Mouse (Mus musculus) intestine, postnatal 0 days (tissue): Measurements from ENCODE around the gene Sorbs2. TPM values are rescaled to one million over a fixed set of nuclear protein-coding genes. Genes with fewer than 3 reads are reported as not detected.
A peak's percentile ranks its signal among the peaks of the same experiment; 100 is the strongest.

Experiments
- ATAC-seq: fragments of 200-750 bp; cut with Nextera tagmentation; 2 replicates; pipeline ENCODE4 v1.8.0; 2017; ENCODE audit warnings: mild to moderate bottlenecking, moderate TSS enrichment, moderate library complexity
- H3K27ac ChIP-seq: fragments of 300-500 bp; sonication (generic); 2 replicates; pipeline ENCODE4 v1.5.1; 2014; ENCODE audit warnings: mild to moderate bottlenecking, low read depth, low read length, moderate library complexity
- H3K27me3 ChIP-seq: fragments of 300-500 bp; sonication (generic); replicated peaks from 2 replicates; pipeline ENCODE4 v1.6.1; 2014; ENCODE audit warnings: low read length, mixed read lengths; ENCODE audit not compliant: control insufficient read depth, insufficient read depth
- H3K36me3 ChIP-seq: fragments of 300-500 bp; sonication (generic); 2 replicates; pipeline ENCODE4 v1.6.1; 2014; ENCODE audit warnings: mild to moderate bottlenecking, moderate library complexity; ENCODE audit not compliant: control insufficient read depth, insufficient read depth
- H3K4me1 ChIP-seq: fragments of 300-500 bp; sonication (generic); replicated peaks from 2 replicates; pipeline ENCODE4 v1.6.1; 2014; ENCODE audit warnings: antibody characterized with exemption, low read length, mixed read lengths; ENCODE audit not compliant: control insufficient read depth, insufficient read depth
- H3K4me2 ChIP-seq: fragments of 300-500 bp; sonication (generic); replicated peaks from 2 replicates; pipeline ENCODE4 v1.6.1; 2014; ENCODE audit warnings: low read depth, mild to moderate bottlenecking, moderate library complexity
- H3K4me3 ChIP-seq: fragments of 300-500 bp; sonication (generic); 2 replicates; pipeline ENCODE4 v1.5.1; 2014; ENCODE audit warnings: low read depth, low read length
- H3K9ac ChIP-seq: fragments of 300-500 bp; sonication (generic); 2 replicates; pipeline ENCODE4 v1.6.1; 2014; ENCODE audit warnings: mild to moderate bottlenecking, low read depth, low read length
- H3K9me3 ChIP-seq: fragments of 300-500 bp; sonication (generic); 2 replicates; pipeline ENCODE4 v1.6.1; 2016; ENCODE audit warnings: mixed run types; ENCODE audit not compliant: control insufficient read depth
- CTCF ChIP-seq: sonication (generic); IDR thresholded peaks from 2 replicates; pipeline ENCODE4 v1.5.1; 2016; ENCODE audit warnings: low read depth, mild to moderate bottlenecking, control low read depth, antibody characterized with exemption, moderate library complexity
- WGBS: fragments of 180-500 bp; shearing (Covaris S2); extraction: QIAGEN DNeasy Blood & Tissue Kit; methylation state at CpG from one replicate; pipeline ENCODE4 v1.1.7; 2014; 5-methylcytosine and 5-hydroxymethylcytosine counted together
- polyA plus RNA-seq: library from polyadenylated mRNA; unstranded; fragments of >200 nt; fragmentation: Nextera tagmentation; extraction: Ambion mirVana; gene quantifications from 2 replicates; pipeline ENCODE4 v1.2.1, GENCODE M21; 2015

The Sorbs2 gene
- polyA plus RNA-seq, 1 experiment from 2014 or later: 16.0 TPM

DNA sequence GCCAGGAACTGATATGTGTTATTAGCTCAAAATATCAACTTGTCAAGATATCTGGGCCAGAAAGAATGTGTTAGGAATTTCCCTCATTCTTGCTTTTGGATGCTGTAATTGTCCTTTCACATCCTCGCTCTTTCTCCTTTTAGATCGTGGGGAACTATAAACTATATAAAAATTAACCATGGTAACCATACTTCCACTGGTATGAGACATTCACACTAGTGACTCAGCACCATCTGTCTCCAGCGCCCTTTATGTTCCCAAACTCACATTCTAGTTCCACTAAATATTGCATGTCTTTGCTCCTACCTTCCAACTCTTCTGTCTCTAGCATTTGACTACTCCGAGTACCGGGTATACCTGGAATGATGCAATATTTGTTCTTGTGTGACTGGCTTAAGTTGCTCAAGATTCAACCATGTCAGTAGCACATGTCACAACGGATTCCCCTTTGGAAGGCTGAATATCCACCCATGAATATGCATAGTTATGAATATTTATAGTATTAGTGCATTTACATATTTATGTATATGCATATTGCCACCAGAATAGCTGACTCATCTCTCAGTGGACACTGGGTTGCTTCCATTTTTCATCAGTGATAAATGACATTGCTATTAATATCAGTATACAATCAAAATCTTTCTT, 51.7 kb downstream of the Sorbs2 start:
- Histone ChIP-seq H3K4me1 (no peaks in the 10 kb centered on the region), H3K36me3 (no peaks in the 10 kb centered on the region), H3K4me3 (no peak overlapping the region), H3K27ac (no peak overlapping the region), H3K27me3 (no peaks in the 10 kb centered on the region), H3K4me2 (no peak overlapping the region), H3K9me3 (no peaks in the 10 kb centered on the region), H3K9ac (no peak overlapping the region)
- no peak for TF ChIP-seq CTCF
- WGBS: 86% methylated on average over 6 of the region's 6 CpGs
- ATAC-seq: no peak

DNA sequence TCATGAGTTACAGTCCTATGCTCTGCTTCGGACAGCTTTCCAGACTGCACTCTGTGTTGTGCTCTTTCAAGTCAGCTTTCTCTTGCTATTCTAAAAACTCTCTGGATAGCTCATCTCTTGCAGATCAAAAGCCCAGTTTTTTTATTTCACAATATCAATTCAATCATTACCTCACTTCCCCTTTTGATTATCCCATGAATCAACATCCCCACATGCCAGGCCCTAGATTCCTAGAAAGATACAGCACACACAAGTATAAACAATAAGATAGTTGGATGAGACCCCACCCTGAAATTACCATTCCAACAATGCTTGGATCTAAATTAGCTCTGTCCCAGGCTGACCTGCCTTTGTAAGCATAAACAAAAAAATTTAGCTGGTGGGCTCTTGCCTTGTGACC, 57.6 kb downstream of the Sorbs2 start:
- Histone ChIP-seq H3K4me3 (no peak overlapping the region), H3K9ac (no peak overlapping the region), H3K27ac (no peak overlapping the region), H3K4me2 (no peak overlapping the region), H3K27me3 (no peaks in the 10 kb centered on the region), H3K36me3 (no peaks in the 10 kb centered on the region), H3K4me1 (no peaks in the 10 kb centered on the region), H3K9me3 (no peaks in the 10 kb centered on the region)
- no peak for TF ChIP-seq CTCF
- no peak for ATAC-seq
- WGBS: 93% methylated on average over 1 of the region's 1 CpGs

DNA sequence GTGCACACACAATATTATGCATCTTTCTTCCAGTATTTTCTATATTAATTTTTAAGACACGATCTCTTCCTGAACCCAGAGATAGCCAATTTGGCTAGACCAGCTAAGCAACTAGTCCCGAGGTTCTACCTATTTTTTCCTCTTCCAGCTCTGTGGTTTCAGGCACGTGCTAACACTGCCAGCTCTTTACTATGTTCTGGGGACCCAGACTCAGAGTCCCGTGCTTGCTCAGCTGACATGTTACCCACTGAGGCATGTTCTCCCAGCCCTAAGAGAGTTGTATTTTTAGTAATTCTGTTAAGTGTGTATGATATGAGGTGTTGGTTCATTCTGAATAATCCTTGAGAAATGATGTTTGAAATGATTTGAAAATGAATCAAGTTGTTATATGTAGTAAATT, 62.5 kb downstream of the Sorbs2 start:
- no peak for TF ChIP-seq CTCF
- Histone ChIP-seq H3K9me3 (no peaks in the 10 kb centered on the region), H3K27ac (no peak overlapping the region), H3K9ac (no peak overlapping the region), H3K27me3 (no peaks in the 10 kb centered on the region), H3K4me3 (no peak overlapping the region), H3K36me3 (no peaks in the 10 kb centered on the region), H3K4me1 (no peaks in the 10 kb centered on the region), H3K4me2 (no peak overlapping the region)
- 90% methylated on average over 4 of the region's 4 CpGs for WGBS
- no peak for ATAC-seq

DNA sequence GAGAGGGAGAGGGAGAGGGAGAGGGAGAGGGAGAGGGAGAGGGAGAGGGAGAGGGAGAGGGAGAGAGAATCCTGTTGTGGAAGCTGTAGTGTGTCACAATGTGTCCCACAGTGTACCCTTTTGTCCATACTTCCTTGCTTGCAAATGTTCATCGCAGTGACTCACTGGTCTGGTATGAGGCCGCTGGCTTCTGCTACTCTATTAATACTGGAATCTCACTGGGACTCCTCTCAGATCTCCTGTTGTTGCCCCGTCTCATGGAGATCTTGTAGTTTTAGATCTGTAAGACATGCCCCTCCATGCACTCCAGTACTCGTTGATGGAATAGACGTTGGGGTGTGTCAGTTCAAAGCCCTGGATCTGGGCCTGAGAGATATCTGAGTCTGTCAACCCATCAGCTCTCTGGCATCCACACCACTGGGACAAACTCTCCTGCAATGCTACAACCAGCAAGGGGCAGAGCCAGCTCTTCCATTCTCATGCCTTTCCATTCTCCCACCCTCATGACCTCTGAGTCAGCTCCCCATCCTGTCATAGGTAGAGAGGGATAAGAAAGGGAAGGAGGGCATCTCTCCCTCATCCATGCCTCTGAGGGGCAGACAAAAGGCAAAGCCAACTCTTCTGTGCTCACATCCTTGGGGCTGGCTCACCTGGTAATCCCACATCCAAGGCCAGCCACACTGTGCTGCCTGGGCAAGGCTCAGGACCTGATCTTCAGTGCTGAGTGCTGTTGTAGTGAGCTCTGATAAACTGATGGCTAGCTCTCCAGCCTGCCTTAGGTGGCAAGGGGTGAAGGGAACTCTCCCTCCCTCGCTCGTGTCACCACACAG, 72.3 kb downstream of the Sorbs2 start:
- 76% methylated on average over 7 of the region's 7 CpGs for WGBS
- H3K27ac ChIP-seq: no peak overlapping the region
- ATAC-seq: no peak
- no peaks in the 10 kb centered on the region for H3K9me3 ChIP-seq
- TF ChIP-seq CTCF: no peak
- no peaks in the 10 kb centered on the region for H3K27me3 ChIP-seq
- H3K4me3 ChIP-seq: no peak overlapping the region
- H3K36me3 ChIP-seq: no peaks in the 10 kb centered on the region
- no peak overlapping the region for H3K9ac ChIP-seq
- H3K4me2 ChIP-seq: no peak overlapping the region
- H3K4me1 ChIP-seq: no peaks in the 10 kb centered on the region

DNA sequence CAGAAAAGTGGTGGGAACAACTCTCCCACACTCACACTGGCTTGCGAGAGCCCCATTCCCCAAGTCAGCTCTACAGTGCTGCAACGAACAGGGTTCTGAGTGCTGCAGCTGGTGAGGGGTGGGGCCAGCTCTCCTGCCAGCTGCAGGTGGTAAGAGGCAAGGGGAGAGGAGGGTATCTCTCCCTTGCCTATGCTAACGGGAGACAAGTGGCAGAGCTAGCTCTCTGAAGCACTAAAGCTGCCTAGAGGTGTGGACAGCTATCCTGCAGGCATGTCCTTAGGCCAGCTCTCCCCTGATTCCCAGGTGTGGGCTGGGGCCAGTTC, 72.9 kb downstream of the Sorbs2 start:
- Histone ChIP-seq H3K27ac (no peak overlapping the region), H3K9me3 (no peaks in the 10 kb centered on the region), H3K36me3 (no peaks in the 10 kb centered on the region), H3K4me1 (no peaks in the 10 kb centered on the region; the same call in 1 of the 2 replicates), H3K9ac (no peak overlapping the region), H3K27me3 (no peaks in the 10 kb centered on the region), H3K4me2 (no peak overlapping the region), H3K4me3 (no peak overlapping the region)
- no peak for ATAC-seq
- WGBS: 64% methylated on average over 3 of the region's 3 CpGs
- no peak for TF ChIP-seq CTCF

DNA sequence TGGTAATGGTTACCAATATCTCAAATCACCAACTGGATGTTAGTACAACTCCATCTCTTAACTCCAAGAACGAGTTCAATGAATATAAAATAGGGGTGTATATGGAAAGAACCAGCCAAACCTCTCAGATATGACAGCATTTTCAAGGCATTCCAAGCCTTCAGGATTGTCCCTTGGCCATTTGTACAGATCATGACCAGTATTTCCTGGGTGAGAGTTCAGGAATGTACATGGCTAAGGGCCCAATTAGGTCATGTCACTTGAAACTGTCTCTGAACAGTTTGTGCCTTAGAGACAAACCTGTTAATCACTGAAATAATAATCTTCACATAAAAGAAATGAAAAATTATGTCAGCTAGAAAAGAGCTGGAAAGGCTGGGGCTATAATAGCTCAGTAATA, 76.3 kb downstream of the Sorbs2 start:
- H3K36me3 ChIP-seq: no peaks in the 10 kb centered on the region
- TF ChIP-seq CTCF: no peak
- no peak overlapping the region for H3K4me3 ChIP-seq
- no peaks in the 10 kb centered on the region for H3K9me3 ChIP-seq
- 0 out of 2 replicates have a peak overlapping the region, but pooled peaks have one; percentile 28 for H3K27ac ChIP-seq
- no peak for ATAC-seq
- no peaks in the 10 kb centered on the region; the same call in 1 of the 2 replicates for H3K4me1 ChIP-seq
- 94% methylated on average over 1 of the region's 1 CpGs for WGBS
- H3K4me2 ChIP-seq: no peak overlapping the region
- H3K9ac ChIP-seq: no peak overlapping the region
- no peaks in the 10 kb centered on the region for H3K27me3 ChIP-seq
